Mouse (Mus musculus): ENCODE measurements around the gene Gm20683. TPM values are rescaled to one million over a fixed set of nuclear protein-coding genes. Genes with fewer than 3 reads are reported as not detected.
A peak's percentile ranks its signal among the peaks of the same experiment; 100 is the strongest.

Gm20683 gene
- total RNA-seq, 2 experiments from 2014 or later, result 18.6 to 19.2 TPM

DNA sequence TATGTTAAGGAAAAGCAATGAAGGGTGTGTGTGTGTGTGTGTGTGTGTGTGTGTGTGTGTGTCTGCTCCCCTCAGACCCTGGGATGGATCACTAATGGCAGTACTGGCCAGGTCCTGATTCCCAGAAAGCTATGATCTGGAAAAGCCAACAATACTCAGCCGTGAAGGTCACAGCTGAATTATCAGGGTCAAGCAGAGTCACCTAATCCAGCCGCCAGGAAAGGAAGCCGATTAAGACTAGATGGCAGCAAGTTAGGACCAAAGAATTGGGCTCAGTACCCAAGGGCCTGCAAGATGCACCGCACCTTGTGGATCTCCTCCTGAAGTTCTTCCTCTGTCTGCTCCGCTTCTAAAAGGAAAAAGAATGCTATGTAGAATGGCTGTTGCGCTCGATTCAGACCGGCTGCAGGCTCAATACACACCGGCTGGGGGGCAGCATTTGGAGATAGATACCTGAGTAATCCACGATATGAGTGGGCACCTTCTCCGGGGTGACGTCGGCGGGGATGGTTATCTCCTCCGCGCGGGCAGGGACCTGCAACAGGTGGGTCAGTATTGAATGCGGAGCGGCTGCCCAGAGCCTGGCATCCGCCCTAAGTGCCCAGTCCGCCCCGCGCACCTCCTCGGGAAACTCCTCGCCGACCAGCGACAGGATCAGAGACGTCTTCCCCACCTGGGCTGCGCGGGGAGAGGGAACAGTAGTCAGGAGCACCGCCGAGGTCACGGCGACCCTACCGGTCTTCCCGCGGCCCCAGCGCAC is 2.3 kb upstream of the Gm20683 start:
- DNase-seq, result no peak
- intact Hi-C loops (cut with DNase I), result no loop called here

DNA sequence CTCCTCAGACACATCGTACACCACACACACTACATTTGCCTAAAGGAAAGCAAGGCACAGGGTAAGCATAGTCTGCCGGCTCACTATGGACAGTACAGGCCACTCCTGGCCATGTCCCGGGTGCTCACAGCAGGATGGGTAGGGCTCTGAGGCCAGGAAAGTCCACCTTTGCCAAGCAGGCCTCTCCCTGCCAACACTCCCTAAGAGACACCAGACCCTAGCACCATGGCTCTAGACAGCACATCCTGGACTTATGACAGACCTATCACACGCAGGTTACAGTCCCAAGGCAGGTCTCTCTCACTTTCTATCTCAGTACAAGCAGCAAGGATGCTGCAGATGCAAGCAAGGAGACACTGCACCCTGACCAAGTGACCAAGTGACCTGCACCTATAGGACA is 1.6 kb upstream of the Gm20683 start:
- no peak for DNase-seq
- intact Hi-C loops (cut with DNase I), result no loop called here

DNA sequence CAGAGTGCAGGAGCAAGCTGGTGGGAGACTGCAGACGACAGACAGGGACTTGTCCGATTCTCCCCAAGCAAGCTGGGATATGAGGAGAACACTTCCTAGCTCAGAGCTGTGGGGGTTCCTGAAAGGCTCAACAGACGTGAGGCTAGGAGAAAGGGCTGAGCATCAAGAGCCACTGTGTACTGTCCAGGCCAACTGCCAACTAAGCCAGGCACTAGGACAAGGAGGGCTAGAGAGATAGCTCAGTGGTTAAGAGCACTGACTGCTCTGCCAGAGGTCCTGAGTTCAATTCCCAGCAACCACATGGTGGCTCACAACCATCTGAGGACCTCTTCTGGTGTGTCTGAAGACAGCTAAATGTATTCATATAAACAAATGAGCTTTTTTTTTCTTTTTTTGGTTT is 946 bp upstream of the Gm20683 start:
- intact Hi-C loops (cut with DNase I), result no loop called here
- DNase-seq, result no peak

DNA sequence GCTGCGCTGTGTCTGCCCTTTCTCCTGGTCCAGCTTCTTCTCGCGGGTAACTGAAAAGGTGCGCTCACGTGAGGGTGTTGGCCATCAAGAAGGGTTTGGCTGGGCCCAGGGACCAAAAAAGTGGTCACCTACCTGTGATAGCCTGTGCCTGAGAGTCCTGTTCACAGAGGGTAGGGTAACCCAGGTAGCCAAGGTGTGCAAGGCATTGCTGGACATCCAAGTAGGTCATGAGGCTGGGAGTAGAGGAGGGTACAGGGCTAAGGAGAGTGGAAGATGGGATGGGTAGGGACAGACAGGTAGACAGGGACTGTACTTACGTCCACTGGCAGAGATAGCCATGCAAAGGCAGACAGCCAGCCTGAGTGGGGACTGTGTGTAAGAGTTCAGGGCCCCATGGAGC is 1.0 kb downstream of the Gm20683 start:
- intact Hi-C loops (cut with DNase I), result no loop called here
- DNase-seq, result no peak

DNA sequence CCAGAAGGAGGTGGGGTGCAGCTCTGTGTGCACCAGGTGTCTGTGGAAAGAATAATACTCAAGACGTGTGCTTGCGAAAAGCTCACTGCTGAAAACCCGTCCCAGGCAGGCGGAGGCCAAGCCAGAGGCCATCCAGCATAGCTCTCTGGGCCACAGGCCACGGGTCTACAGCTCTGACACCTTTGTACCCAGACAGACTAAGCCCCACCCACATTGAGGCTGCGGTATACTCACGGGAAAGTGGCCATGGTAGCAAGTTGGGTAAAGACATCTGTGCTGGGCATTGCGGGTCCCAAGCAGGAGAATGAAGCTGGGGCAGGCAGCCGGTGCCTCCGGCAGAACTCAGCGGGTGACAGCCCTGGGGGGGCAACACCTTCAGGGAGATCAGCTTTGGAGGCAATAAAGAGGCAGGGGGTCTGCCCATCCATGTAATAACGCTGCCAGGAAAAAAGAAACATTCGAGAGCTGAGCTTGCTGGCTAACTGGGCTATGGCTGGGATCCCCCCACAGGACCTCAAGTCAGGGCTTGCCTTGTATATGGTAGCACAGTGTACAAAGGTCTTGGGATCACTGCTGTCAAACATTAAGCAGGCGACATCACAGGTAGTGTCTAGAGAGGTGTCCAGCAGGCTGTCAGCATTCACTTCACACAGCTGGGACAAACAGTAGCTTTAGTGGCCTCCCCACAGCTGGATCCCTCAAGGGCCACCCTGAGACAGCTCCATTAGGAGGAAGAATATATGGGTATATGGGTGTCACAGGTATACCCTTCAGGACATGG is 1.9 kb downstream of the Gm20683 start:
- DNase-seq, result no peak
- intact Hi-C loops (cut with DNase I), result no loop called here

DNA sequence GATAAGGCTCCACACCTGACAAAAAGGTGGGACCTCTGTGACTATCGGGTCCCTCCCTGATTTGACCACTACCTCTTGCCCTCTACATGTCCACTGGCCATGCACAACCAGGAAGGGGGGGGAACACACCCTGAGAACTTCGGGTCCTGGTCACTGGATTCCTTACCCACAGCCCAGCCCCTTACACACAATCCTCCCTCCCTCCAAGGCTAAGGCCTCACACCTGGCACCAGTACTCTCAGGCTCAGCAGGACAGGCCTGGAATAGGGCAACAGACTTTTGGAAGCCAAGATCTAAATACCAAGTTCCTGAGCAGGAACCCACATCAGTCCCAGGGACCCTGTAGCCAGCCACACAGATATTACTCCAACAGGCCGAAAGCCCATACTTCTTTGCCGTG is 2.7 kb downstream of the Gm20683 start:
- DNase-seq, result no peak
- intact Hi-C loops (cut with DNase I), result no loop called here

DNA sequence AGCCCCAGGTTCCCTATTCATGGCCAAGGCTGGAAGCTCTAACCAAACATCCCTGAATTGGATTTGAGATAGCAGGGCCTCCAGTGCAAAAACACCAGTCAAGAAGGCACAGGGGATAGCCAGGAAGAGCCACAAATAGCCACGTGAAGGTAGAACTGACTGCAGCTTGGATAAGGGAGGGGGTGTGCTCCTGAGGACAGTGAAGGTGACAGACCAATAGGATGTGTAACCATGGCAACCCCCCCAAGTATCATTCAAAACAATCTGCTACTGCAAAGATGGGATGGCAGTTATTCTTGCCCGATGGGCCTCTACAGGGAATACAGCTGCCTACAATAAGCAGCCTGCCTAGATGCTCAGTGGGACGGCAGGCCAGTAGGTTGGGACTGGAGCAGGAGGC is 4.0 kb downstream of the Gm20683 start:
- intact Hi-C loops (cut with DNase I), result no loop called here

DNA sequence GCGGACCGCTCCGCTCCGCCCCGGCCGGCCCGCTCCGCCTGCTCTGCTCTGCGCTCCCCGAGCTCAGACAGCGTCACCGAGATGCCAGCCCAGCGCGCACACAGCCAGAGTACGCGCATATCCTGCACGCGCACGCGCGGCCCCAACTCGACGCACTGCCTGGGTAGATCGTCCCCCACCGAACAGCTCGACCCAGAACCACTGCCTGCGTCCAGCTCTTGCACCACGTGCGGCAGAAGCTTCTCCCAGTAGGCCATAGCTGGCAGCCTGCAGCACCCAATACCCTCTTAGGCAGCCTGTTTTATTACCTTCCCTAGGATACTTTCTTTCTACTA is 4.5 kb downstream of the Gm20683 start, which contains the start of gene Rhbdl1:
Gene Rhbdl1, minus strand, starts transcription at position 220 of the 335 bp plus-strand sequence.
- DNase-seq, result peak; percentile 72

More for the DNA sequence above, 4.0 kb downstream of the Gm20683 start:
- no peak for DNase-seq

DNA sequence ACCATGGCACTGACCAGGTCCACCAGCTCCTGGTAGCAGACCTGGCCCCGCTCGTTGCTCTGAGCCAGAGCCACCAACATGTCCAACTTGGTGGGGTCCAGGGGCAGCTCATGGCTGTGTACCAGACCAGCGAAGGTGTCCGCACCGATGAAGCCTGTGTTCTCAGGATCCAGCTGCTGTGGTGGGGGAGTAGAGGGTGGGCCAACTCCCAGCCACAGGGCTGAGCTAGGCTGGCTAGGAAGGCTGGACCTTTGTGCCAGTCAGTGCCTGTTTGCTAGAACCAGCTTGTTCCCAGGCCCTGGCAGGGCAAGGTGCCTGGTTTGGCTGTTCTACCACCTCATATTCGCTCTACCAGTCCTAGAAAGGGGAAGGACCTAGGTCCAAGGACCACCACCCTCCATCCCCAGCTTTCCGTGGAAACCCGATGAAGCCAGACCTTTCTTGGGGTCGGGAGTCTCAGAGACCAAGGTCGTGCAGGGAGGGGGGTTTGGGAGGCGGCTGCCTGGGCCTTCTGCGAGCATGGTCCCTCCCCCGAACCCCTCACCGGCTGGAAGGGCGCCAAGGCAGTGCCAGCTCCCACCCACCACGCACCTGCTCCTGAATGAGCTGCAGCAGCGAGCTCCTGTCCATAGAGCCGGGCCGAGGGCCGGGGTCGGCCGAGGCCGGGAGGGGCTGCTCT is 5.0 kb downstream of the Gm20683 start:
- no peak for DNase-seq
- intact Hi-C loops (cut with DNase I), result no loop called here

More for the DNA sequence above, 4.5 kb downstream of the Gm20683 start, which contains the start of gene Rhbdl1:
- intact Hi-C loops (cut with DNase I), result no loop called here

DNA sequence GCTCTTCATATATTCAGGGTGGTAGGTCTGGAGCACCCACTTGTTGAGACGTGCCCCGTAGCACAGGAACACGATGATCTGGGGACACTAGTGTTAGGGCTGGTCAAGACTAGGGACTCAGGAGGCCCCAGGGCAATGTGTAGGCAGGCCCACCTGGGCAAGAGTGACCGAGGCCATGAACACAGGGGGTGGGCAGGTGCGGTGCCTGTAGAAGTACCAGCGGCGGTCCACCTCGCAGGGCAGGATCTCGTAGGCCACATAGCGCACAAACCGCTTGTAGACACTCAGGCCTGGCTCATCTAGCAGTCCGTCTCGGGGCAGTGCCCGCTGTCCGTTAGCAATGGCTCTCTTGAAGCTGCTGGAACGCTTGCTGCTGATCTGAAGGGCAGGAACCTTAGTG is 5.7 kb downstream of the Gm20683 start:
- intact Hi-C loops (cut with DNase I), result no loop called here

DNA sequence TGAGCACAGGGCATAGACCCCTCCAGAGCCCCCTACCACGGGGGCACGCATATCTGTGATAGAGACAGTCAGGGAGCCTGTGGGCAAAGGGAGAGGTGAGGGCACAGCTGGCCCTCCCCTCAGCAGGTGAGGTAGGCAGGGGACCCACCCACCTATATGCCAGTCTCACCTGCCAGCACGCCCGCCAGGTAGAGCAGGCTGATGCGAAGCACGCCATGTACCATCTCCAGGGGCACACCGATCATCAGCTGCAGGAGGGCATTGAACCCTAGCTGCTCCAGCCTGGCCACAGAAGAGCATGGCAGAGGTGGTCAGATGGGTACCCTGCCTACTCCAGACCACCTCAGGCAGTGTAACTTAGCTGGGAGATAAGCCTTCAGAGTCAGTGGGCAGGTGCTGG is 6.3 kb downstream of the Gm20683 start:
- no peak for DNase-seq
- intact Hi-C loops (cut with DNase I), result no loop called here

More for the DNA sequence above, 5.7 kb downstream of the Gm20683 start:
- DNase-seq, result no peak

DNA sequence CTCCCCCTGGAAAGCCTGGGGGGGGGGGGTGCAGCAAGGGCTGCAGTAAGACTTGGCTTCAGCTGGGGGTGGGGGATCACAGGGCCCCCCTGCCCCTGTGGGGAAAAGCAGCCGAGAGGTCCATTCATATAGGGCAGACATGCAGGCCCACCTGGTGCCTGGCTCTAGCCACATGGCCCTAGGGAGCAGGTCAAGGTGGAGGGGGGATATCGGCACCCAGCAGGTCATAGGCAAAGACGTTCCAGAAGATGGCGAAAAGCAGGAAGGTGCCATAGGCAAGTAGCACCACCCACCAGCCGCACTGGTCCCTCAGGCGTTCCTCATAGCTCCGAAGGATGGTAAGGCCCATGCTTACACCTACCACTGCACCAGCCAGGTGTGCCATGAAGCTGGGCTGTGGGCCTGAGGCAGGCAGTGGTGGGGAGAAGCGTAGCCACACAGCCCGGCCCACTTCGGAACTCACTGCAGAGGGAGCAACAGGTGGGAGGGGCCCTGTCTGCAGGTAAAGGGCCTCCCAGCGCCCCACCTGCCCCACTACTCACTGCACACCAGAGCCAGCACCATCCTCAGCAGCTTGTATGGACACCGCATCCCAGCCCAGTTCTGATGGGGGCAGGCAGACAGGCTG is 6.9 kb downstream of the Gm20683 start:
- no peak for DNase-seq
- intact Hi-C loops (cut with DNase I), result no loop called here

DNA sequence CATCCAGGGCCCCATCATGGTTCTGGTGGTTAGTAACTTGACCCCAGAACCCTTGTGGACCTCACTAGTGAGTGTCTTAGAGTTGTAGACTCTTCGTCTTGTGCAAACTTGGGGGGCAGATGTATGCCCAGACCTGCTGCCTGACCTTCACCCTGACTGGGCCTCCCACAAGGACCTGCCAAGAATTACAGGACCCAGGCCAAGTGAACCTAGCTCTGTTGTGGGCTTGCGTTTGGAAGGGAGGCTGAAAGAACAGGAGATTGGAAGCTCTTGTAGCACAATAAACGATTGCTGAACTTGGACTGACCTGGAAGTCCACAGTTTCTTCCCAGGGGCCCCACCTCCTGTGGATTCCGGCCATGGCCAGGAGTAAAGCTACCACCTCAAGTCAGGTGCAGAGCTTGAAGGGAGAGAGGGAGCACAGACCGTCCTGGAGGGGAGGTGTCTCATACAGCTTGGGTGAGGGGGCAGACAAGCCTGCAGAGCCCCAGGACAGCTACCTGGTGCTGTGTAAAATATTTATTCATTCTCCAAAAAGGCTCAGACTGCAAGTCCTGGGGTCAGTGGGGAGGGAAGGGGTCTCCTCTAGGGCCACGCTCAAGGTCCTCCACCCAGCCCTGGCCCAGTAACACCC is 7.5 kb downstream of the Gm20683 start:
- DNase-seq, result no peak
- intact Hi-C loops (cut with DNase I), result loop anchor here (2.0 kb wide), 1 partner anchor 41 kb away; the partner anchor contains the start of gene Mettl26

DNA sequence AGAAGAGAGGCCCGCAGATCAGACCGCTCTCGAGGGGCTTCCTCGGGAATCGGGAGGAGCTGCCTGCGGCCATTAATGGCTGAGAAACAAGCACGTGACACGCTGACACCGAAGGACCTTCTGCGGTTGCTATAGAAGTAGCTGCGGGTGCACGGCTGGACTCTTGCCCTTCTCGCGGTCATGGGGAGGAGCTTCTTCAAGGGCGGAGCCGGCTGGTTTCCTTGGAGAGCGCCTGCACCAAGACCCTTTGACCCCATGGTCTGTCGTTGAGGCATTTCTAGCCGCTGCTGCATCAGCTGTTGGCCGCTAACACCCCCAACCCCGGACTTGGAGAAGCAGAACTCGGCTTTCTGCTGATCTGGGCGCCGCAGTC is 8.3 kb downstream of the Gm20683 start, which contains the start of gene Stub1:
Gene Stub1, minus strand, starts transcription at position 114 of the 373 bp plus-strand sequence.
- DNase-seq, result peak; percentile 89 to 93
- intact Hi-C loops (cut with DNase I), result loop anchor here (2.0 kb wide), 1 partner anchor 42 kb away; the partner anchor contains the start of gene Mettl26

DNA sequence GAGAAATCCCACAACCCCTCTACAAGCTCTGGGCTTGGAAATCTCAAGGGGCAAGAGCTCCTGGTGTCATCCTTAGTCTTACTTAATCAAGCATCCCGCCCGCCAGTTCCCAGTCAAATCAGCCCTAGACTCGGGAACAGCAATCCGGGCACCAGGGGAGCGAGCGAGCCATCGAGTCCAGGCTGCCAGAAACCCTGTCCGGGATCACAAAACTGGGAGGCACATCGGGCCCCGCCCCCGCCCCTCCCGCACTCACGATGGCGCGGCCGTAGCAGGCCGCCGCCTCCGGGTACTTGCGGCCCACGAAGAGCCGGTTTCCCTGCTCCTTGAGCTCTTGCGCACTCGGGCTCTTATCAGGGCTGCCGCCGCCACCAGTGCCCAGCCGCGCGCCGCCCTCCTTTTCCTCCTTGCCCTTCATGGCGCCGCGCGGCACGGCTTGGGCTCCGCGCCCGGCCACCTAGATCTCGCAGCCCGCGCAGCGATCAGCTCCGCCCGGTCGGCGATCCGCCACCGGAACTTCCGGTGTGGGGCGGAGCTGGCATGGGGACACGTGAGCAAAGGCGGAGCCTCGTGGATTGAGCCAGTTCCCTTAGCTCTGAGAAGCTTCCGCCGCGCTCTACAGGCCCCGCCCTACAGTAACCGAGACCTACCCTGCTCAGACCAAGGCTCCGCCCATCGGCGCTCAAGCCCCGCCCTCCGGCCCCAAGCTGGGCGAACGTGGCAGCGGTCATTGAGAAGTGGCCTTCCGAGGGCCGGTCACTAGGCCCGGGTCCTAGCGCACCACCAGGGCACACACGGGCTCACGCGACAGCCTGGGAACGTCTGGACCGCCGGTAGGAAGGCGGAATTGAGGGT is 8.9 kb downstream of the Gm20683 start:
- peak; percentile 99 to 100 for DNase-seq
- intact Hi-C loops (cut with DNase I), result loop anchor here (2.0 kb wide), 1 partner anchor 42 kb away; the partner anchor contains the start of gene Mettl26

DNA sequence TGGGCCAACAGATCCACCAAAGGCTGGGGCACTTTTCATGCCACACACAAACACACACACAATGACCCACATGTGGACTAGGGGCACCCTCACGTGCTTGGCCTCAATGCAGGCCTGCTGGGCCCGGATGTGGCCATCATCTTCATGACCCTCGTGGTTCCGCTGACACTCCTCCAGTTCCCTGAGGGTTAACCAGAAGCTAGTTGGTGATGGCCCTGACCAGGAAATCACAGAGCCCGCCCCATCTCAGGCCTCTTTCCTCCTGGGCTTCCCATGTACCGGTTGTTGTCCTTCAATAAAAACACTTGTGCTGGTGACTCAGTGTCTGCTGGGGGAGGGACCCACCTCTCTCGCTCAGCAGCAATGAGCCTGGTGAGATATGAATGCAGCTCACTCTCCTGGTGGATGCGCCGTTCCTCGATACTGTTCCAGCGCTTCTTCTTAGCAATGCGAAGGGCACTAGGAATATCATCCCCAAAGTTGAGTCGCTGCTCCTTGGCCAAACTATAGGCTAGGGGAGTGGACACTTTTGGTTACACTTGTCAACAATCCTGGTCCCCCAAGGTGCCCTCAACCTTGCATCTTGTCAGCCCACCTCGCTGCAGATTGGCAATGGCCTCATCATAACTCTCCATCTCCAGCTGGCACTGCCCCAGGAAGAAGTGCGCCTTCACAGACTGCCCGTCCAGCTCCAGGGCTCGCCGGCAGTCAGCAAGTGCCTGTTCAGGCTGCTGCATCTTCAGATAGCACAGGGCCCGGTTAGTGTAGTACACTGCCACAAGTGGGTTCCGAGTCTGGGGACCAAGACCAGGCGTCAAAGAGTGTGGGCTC is 9.9 kb downstream of the Gm20683 start:
- intact Hi-C loops (cut with DNase I), result loop anchor here (2.0 kb wide), 1 partner anchor 43 kb away; the partner anchor contains the start of gene Mettl26

DNA sequence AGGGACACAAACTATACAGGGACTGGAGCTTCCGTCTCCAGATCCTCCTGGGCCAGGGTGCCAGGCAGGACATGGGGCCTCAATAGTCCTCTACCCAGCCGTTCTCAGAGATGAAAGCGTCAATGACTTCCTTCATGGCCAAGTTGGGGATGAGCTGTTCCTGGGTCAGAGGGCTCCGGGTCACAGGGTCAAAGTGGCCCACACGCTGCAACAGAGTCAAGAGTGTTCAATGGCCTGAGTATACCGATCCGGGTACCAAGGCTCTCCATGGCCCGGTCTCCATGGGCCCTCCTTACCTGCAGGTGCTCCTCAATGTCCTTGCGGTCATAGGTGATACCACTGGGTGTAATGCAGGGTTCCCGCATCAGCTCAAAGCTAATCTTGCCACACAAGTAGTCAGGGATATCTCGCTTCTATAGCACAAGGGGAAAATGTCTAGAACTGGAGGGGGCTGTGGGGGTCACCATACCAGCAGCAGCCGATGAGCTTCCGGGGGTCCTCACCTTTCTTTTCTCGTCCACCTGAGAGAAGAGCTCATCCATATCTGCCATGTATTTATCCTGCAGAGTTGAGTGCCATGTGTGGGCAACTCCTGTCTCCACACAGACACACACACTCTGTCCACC is 10.6 kb downstream of the Gm20683 start:
- DNase-seq, result no peak
- intact Hi-C loops (cut with DNase I), result no loop called here

More for the DNA sequence above, 9.9 kb downstream of the Gm20683 start:
- DNase-seq, result no peak

Measured in gastrocnemius, postnatal 36 days (tissue).